Mouse (Mus musculus) thymus, postnatal 25 days (tissue): ENCODE measurements around the gene Gm3696.
"Not testable (repeated sequence)": the region's sequence is repeated elsewhere in the genome, so short reads cannot be mapped to it uniquely, and the experiment has no call there.

Experiments used
- DNase-seq: peaks from one replicate; pipeline ENCODE4 v3.0.0; 2022

The Gm3696 gene

GRCm38 (mm10) chr14:7100521-7100920 is at the start of gene Gm3696:
Gene Gm3696, minus strand, starts transcription at chr14:7100621.
- not testable (repeated sequence) for DNase-seq

GRCm38 (mm10) chr14:7125312-7125711 is 24.9 kb upstream of the Gm3696 start, which contains the start of gene Gm6676:
Gene Gm6676, minus strand, starts transcription at chr14:7125412.
- DNase-seq: not testable (repeated sequence)

GRCm38 (mm10) chr14:7105124-7105802 is 4.8 kb upstream of the Gm3696 start:
- DNase-seq: peak; percentile 9

- DNase-seq: not testable (repeated sequence)
Observed at GRCm38 (mm10) chr14:7044870-7045269, 55.6 kb downstream of the Gm3696 start, which contains the start of gene Gm3685. Gene Gm3685, minus strand, starts transcription at chr14:7044970.
